ENCODE assay signal across 13 mouse cellular contexts in genomic region chr2:85283631-85284466, GRCm38 (mm10). TPM values are rescaled to one million over a fixed set of nuclear protein-coding genes. Genes with fewer than 3 reads are reported as not detected.
DNase-seq lines count a peak whose midpoint lies in the region; ATAC-seq and TF ChIP-seq lines count a peak whose summit lies in the region.
"Had no signal": no experiment of that assay in that cellular context is flagged by ENCODE, and none has a peak within 500 bp of the region (broad histone marks: within the 10 kb centered on the region; RNA-seq: fewer than 3 reads in every experiment).

No protein-coding gene starts in this region.

- TF ChIP-seq CTCF in layer of hippocampus, adult 2 months (conservative IDR thresholded peaks at IDR 0.05), result peak; percentile 53
- TF ChIP-seq CTCF in MEL (IDR thresholded peaks at IDR 0.05 in 2 of 3, conservative IDR thresholded peaks at IDR 0.05 in 1 of 3; ENCODE audit: control insufficient read depth in 1 of 3, insufficient read depth in 1 of 3, low read depth in 2 of 3, low read length in 3 of 3, poor library complexity in 1 of 3, severe bottlenecking in 1 of 3), result peak in 2 of 3 experiments; percentile 32 to 44; a peak in 3 of 6 replicates

- H3K4me2 ChIP-seq in forebrain, embryonic 13.5 days, result no peak overlapping the region
- no peak overlapping the region for H3K4me2 ChIP-seq in forebrain, embryonic 12.5 days
- H3K4me2 ChIP-seq: embryonic facial prominence, embryonic 13.5 days had no signal

- no peak for DNase-seq in layer of hippocampus, adult 2 months (ENCODE audit: low spot score in 2 of 2)
- no peak for DNase-seq in layer of hippocampus, adult 9-11 months
- peak; percentile 40 for DNase-seq in MEL (ENCODE audit: low read depth, low spot score)
- no peak for DNase-seq in kidney, postnatal 14 days
- DNase-seq in right cerebral cortex, adult 18-20 months, result no peak
- DNase-seq: kidney, postnatal 36 days had no signal

- ATAC-seq in forebrain, embryonic 13.5 days, result no peak; the same call in 1 of the 2 replicates
- ATAC-seq in forebrain, embryonic 12.5 days (ENCODE audit: low FRiP score), result no peak
- ATAC-seq in megakaryocyte progenitor cell, adult 5-6 weeks (replicated peaks; ENCODE audit: poor library complexity), result peak; percentile 64

- WGBS in forebrain, embryonic 13.5 days, result 88% methylated on average over 8 of the region's 8 CpGs
- WGBS in forebrain, embryonic 12.5 days, result 81% methylated on average over 8 of the region's 8 CpGs

- TF ChIP-seq POLR2A in MEL (IDR thresholded peaks at IDR 0.05; ENCODE audit: control insufficient read depth in 1 of 2, insufficient read depth in 1 of 2, low read depth in 1 of 2, low read length in 2 of 2, poor library complexity in 1 of 2), result no peak

- peaks cover 12% of the 10 kb centered on the region; the same call in 1 of the 2 replicates for H3K4me1 ChIP-seq in forebrain, embryonic 13.5 days
- no peaks in the 10 kb centered on the region for H3K4me1 ChIP-seq in forebrain, embryonic 12.5 days
- no peaks in the 10 kb centered on the region for H3K4me1 ChIP-seq in MEL (ENCODE audit: control insufficient read depth in 1 of 2, insufficient read depth in 2 of 2, low read length in 2 of 2)
- H3K4me1 ChIP-seq: embryonic facial prominence, embryonic 13.5 days had no signal

- H3K36me3 ChIP-seq in forebrain, embryonic 13.5 days (ENCODE audit: poor library complexity, severe bottlenecking), result no peaks in the 10 kb centered on the region
- H3K36me3 ChIP-seq in forebrain, embryonic 12.5 days (replicated peaks), result no peaks in the 10 kb centered on the region
- H3K36me3 ChIP-seq in MEL (ENCODE audit: control insufficient read depth in 1 of 2, insufficient read depth in 2 of 2, low read length in 2 of 2), result no peaks in the 10 kb centered on the region
- H3K36me3 ChIP-seq: embryonic facial prominence, embryonic 13.5 days had no signal

- H3K79me2 ChIP-seq in MEL (ENCODE audit: control insufficient read depth, insufficient read depth, low read length, poor library complexity), result no peaks in the 10 kb centered on the region

- no peak overlapping the region for H3K9ac ChIP-seq in forebrain, embryonic 13.5 days
- H3K9ac ChIP-seq in forebrain, embryonic 12.5 days, result no peak overlapping the region
- no peak overlapping the region for H3K9ac ChIP-seq in MEL (ENCODE audit: control insufficient read depth, low read depth, low read length, poor library complexity, severe bottlenecking)
- H3K9ac ChIP-seq: embryonic facial prominence, embryonic 13.5 days had no signal

- H3K4me3 ChIP-seq in forebrain, embryonic 13.5 days, result no peak overlapping the region
- no peak overlapping the region for H3K4me3 ChIP-seq in forebrain, embryonic 12.5 days (replicated peaks)
- H3K4me3 ChIP-seq in layer of hippocampus, adult 2 months, result no peak overlapping the region
- H3K4me3 ChIP-seq in MEL (ENCODE audit: control insufficient read depth in 1 of 2, insufficient read depth in 1 of 2, low read depth in 2 of 2, low read length in 2 of 2), result no peak overlapping the region
- H3K4me3 ChIP-seq: embryonic facial prominence, embryonic 13.5 days had no signal

- H3K9me3 ChIP-seq in forebrain, embryonic 13.5 days (replicated peaks), result no peaks in the 10 kb centered on the region
- no peaks in the 10 kb centered on the region for H3K9me3 ChIP-seq in forebrain, embryonic 12.5 days
- H3K9me3 ChIP-seq in MEL (replicated peaks; ENCODE audit: insufficient read depth, low read length), result no peaks in the 10 kb centered on the region
- H3K9me3 ChIP-seq: embryonic facial prominence, embryonic 13.5 days had no signal

- H3K27ac ChIP-seq in forebrain, embryonic 13.5 days, result peak overlapping the region; percentile 68; the same call in 1 of the 2 replicates
- H3K27ac ChIP-seq in forebrain, embryonic 12.5 days, result no peak overlapping the region
- H3K27ac ChIP-seq in layer of hippocampus, adult 2 months, result peak overlapping the region; percentile 79
- no peak overlapping the region for H3K27ac ChIP-seq in MEL (ENCODE audit: control insufficient read depth, low read depth, low read length)
- H3K27ac ChIP-seq: embryonic facial prominence, embryonic 13.5 days had no signal

- H3K27me3 ChIP-seq in forebrain, embryonic 13.5 days, result no peaks in the 10 kb centered on the region
- H3K27me3 ChIP-seq in forebrain, embryonic 12.5 days, result no peaks in the 10 kb centered on the region
- no peaks in the 10 kb centered on the region; a peak in 1 of 4 replicates for H3K27me3 ChIP-seq in MEL (ENCODE audit: control insufficient read depth in 1 of 2, insufficient read depth in 2 of 2, low read length in 2 of 2)
- H3K27me3 ChIP-seq: embryonic facial prominence, embryonic 13.5 days had no signal

- no peak for TF ChIP-seq EP300 in MEL (IDR thresholded peaks at IDR 0.05; ENCODE audit: low read depth in 1 of 2, low read length in 2 of 2)

- no peak for TF ChIP-seq RAD21 in MEL (IDR thresholded peaks at IDR 0.05; ENCODE audit: low read depth, low read length)

TF ChIP-seq in MEL, 35 proteins besides CTCF, POLR2A, EP300 and RAD21:
- 0 out of 2 replicates have a peak, but pooled peaks have one; percentile 27 for TF ChIP-seq SMC3 (IDR thresholded peaks at IDR 0.05; ENCODE audit: low read depth, low read length)
- no peak for TF ChIP-seq HCFC1 (IDR thresholded peaks at IDR 0.05; ENCODE audit: low read depth, low read length)
- TF ChIP-seq ZNF384 (IDR thresholded peaks at IDR 0.05; ENCODE audit: low read depth, low read length), result peak; percentile 51
- no peak for TF ChIP-seq MEF2A (IDR thresholded peaks at IDR 0.05; ENCODE audit: extremely low read depth, insufficient replicate concordance, low read depth, low read length, poor library complexity, severe bottlenecking)

RNA-seq across cellular contexts. Expression of gene Olfr987, which starts 55.3 kb away (rescaled TPM):
- polyA plus RNA-seq in forebrain, embryonic 13.5 days (2015; fragmentation: Nextera tagmentation; extraction: Ambion mirVana), result not detected in 2 replicates
- polyA plus RNA-seq in forebrain, embryonic 12.5 days (2016; fragmentation: Nextera tagmentation; extraction: Ambion mirVana), result not detected in 2 replicates
- not detected for total RNA-seq in layer of hippocampus, adult 2 months (2021)
- total RNA-seq in MEL (2012; rRNA removed), result not detected in 2 replicates
- not detected for polyA plus RNA-seq in MEL (2012; ENCODE audit: insufficient read depth in 1 of 2, insufficient read length in 2 of 2, low read depth in 1 of 2, low replicate concordance in 2 of 2, missing spikeins in 1 of 2)
- total RNA-seq in megakaryocyte progenitor cell, adult 5-6 weeks (2015), result not detected in 2 replicates
- not detected in 2 replicates for total RNA-seq in megakaryocyte progenitor cell, adult 5-6 weeks (2017)
- total RNA-seq: gastrocnemius, postnatal 4 days; megakaryocyte, adult 5-6 weeks had no signal
- polyA plus RNA-seq: embryonic facial prominence, embryonic 13.5 days; limb, embryonic 11.5 days had no signal

Comparison
In these comparisons a context has a peak if more than half of its experiments do, and no peak if none do; other contexts are left out.
1. H3K27ac ChIP-seq: peak in forebrain, embryonic 13.5 days (single experiment) and layer of hippocampus, adult 2 months (single experiment); none in forebrain, embryonic 12.5 days (single experiment) and MEL (single experiment).